Mouse (Mus musculus): Measurements from ENCODE around the gene Rasa1. TPM values are rescaled to one million over a fixed set of nuclear protein-coding genes. Genes with fewer than 3 reads are reported as not detected.

The Rasa1 gene
- polyA plus RNA-seq (2017; shearing (Covaris generic)) = 10 to 100 TPM; 88.9 to 94.7 TPM

DNA sequence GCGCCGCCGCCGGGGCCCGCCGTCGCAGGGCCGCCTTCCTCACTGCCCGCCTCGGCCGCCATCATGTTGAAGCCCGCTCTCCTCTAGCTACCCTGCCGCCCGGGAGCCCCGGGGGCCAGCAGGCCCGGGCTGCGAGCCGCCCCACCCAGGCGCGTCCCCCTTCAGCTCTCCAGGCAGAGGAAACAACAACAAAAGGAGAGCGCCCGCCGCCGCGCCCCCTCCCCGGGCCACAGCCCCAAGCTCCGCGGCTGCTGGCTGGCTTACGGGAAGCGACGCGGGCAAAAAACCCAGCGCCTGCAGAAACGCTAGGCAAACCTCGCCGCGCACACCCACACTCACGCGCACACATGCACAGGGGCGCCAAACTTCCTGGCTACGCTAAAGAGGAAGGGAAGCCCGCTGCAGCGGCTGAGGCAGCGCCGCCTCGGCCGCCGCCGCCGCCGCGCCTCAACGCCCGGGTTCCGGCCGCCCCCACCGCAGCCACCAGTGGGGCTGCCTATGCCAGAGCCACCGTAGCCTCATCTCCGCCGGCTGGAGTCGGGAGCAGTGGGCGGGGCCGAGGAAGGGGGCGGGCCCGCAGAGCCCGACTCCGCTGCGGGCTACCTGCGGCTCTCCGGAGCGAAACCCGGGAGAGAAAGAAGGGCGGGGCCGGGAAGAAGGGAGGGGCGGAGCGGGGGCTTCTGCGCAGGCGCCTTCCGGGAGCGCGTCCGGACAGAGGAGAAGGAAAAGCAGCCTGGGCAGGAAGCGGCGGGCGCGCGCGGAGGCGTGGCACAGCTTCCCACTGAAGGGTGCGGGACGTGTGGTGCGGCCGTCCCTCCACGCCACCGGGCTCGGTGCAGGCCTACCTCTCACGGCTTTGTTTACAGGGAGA, at the start of gene Rasa1:
Gene Rasa1 (minus strand): TSS at position 288 of the 871 bp plus-strand sequence.

DNA sequence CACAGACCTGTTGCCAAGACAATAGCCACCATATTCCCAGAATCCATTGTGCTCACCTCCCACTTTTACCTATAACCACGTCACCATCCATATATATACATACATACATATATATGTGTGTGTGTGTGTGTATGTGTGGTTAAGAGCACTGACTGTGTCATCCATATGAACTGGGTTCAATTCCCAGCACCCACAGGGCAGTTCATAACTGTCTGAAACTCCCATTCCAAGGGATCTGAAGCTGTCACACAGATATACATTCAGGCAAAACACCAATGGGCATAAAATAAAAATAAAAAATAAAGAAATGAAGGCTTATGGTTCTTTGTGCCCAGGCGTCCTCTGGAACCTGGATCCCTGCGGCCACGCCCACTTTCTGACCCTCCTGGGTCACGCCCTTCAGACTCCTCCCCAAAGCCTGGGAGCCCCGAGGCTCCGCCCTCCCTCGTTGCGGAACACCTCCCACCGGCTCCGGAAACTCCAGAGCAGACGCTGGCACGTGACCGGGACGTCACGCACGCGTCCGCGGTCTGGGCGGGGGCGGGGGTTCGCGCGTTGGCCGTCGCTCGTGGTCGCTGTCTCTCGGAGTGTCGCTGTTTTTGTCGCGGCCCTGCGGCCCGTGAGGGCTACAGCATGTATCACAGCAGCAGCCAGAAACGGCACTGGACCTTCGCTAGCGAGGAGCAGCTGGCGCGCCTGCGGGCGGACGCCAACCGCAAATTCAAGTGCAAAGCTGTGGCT, 99.9 kb downstream of the Rasa1 start, which contains the start of gene Ccnh:
Gene Ccnh (plus strand): TSS at position 506 of the 741 bp plus-strand sequence.

Other genes starting within 250 kb of the Rasa1 start
- 100 to 1,000 TPM in 1 of 2 experiments, 10 to 100 TPM in 1; 95.4 to 106 TPM for gene Ccnh, start 99.7 kb downstream of the Rasa1 start, polyA plus RNA-seq (2017; shearing (Covaris generic))